Mouse (Mus musculus) testis, adult 2 months (tissue): ENCODE results near the gene Rapgef3. TPM values are rescaled to one million over a fixed set of nuclear protein-coding genes. Genes with fewer than 3 reads are reported as not detected.

Source experiments
- H3K27ac ChIP-seq: fragments of 200-500 bp; 2 replicates; pipeline ENCODE4 v1.5.1; 2012; ENCODE audit warnings: low read depth, low read length; ENCODE audit not compliant: control insufficient read depth, insufficient read depth
- H3K27me3 ChIP-seq: fragments of 200-500 bp; 2 replicates; pipeline ENCODE4 v1.6.1; 2012; ENCODE audit warnings: mild to moderate bottlenecking, low read length, moderate library complexity; ENCODE audit not compliant: control insufficient read depth, insufficient read depth
- H3K36me3 ChIP-seq: fragments of 200-500 bp; 2 replicates; pipeline ENCODE4 v1.6.1; 2012; ENCODE audit warnings: mild to moderate bottlenecking, low read length; ENCODE audit not compliant: control insufficient read depth, insufficient read depth
- H3K4me1 ChIP-seq: fragments of 200-500 bp; 2 replicates; pipeline ENCODE4 v1.6.1; 2012; ENCODE audit warnings: low read length; ENCODE audit not compliant: control insufficient read depth, insufficient read depth
- H3K4me3 ChIP-seq: fragments of 200-500 bp; 2 replicates; pipeline ENCODE4 v1.5.1; 2012; ENCODE audit warnings: low read depth, mild to moderate bottlenecking, low read length, moderate library complexity, mixed read lengths; ENCODE audit not compliant: control insufficient read depth
- CTCF ChIP-seq: fragments of 200-500 bp; IDR thresholded peaks from 2 replicates; pipeline ENCODE4 v1.5.1; 2012; ENCODE audit warnings: low read depth, mild to moderate bottlenecking, inconsistent platforms, low read length, moderate library complexity; ENCODE audit not compliant: control insufficient read depth, insufficient read depth, insufficient replicate concordance
- POLR2A ChIP-seq: fragments of 200-500 bp; IDR thresholded peaks from 2 replicates; pipeline ENCODE4 v1.6.1; 2012; ENCODE audit warnings: low read depth, mild to moderate bottlenecking, inconsistent platforms, low read length, moderate library complexity; ENCODE audit not compliant: control insufficient read depth
- polyA plus RNA-seq: library from polyadenylated mRNA; depleted of rRNA; stranded (reverse); fragments of >200 nt; gene quantifications from 2 replicates; pipeline ENCODE4 v1.2.3, GENCODE M21; 2012

Rapgef3 gene
- polyA plus RNA-seq, 1 experiment, result 16.1 TPM

GRCm38 (mm10) chr15:97801811-97802210 lies 34.0 kb upstream of the Rapgef3 start:
- TF ChIP-seq CTCF, result no peak
- TF ChIP-seq POLR2A, result no peak
- no peak overlapping the region for H3K27ac ChIP-seq
- no peaks in the 10 kb centered on the region for H3K27me3 ChIP-seq
- peaks cover 3% of the 10 kb centered on the region for H3K4me1 ChIP-seq
- H3K4me3 ChIP-seq, result no peak overlapping the region
- H3K36me3 ChIP-seq, result no peaks in the 10 kb centered on the region

GRCm38 (mm10) chr15:97800853-97801252 lies 33.1 kb upstream of the Rapgef3 start:
- no peak overlapping the region for H3K4me3 ChIP-seq
- no peaks in the 10 kb centered on the region for H3K36me3 ChIP-seq
- no peak overlapping the region for H3K27ac ChIP-seq
- no peaks in the 10 kb centered on the region for H3K27me3 ChIP-seq
- TF ChIP-seq CTCF, result no peak
- peaks cover 3% of the 10 kb centered on the region for H3K4me1 ChIP-seq

GRCm38 (mm10) chr15:97799446-97799845 lies 31.7 kb upstream of the Rapgef3 start:
- Histone ChIP-seq H3K4me1 (peaks cover 3% of the 10 kb centered on the region), H3K4me3 (no peak overlapping the region), H3K27ac (no peak overlapping the region), H3K36me3 (no peaks in the 10 kb centered on the region), H3K27me3 (no peaks in the 10 kb centered on the region)
- TF ChIP-seq POLR2A (no peak), CTCF (no peak)

GRCm38 (mm10) chr15:97798134-97798533 lies 30.4 kb upstream of the Rapgef3 start:
- peak overlapping the region; percentile 37; the same call in 1 of the 2 replicates for H3K27ac ChIP-seq
- peaks cover 3% of the 10 kb centered on the region for H3K4me1 ChIP-seq
- H3K36me3 ChIP-seq, result no peaks in the 10 kb centered on the region
- no peak for TF ChIP-seq POLR2A
- TF ChIP-seq CTCF, result no peak
- H3K4me3 ChIP-seq, result no peak overlapping the region
- no peaks in the 10 kb centered on the region for H3K27me3 ChIP-seq

GRCm38 (mm10) chr15:97796674-97797310 lies 29.0 kb upstream of the Rapgef3 start:
- TF ChIP-seq CTCF (no peak), POLR2A (no peak)
- no peaks in the 10 kb centered on the region for H3K27me3 ChIP-seq
- no peaks in the 10 kb centered on the region for H3K36me3 ChIP-seq
- H3K4me1 ChIP-seq, result peaks cover 3% of the 10 kb centered on the region
- no peak overlapping the region for H3K4me3 ChIP-seq
- no peak overlapping the region for H3K27ac ChIP-seq

- Histone ChIP-seq H3K4me1 (peaks cover 3% of the 10 kb centered on the region), H3K36me3 (no peaks in the 10 kb centered on the region), H3K27ac (no peak overlapping the region), H3K27me3 (no peaks in the 10 kb centered on the region), H3K4me3 (no peak overlapping the region)
- no peak for TF ChIP-seq POLR2A
- no peak for TF ChIP-seq CTCF
Observed at GRCm38 (mm10) chr15:97795559-97796235, 27.9 kb upstream of the Rapgef3 start.

GRCm38 (mm10) chr15:97794268-97794667 lies 26.5 kb upstream of the Rapgef3 start:
- no peaks in the 10 kb centered on the region for H3K36me3 ChIP-seq
- no peaks in the 10 kb centered on the region for H3K27me3 ChIP-seq
- peaks cover 7% of the 10 kb centered on the region for H3K4me1 ChIP-seq
- no peak overlapping the region for H3K4me3 ChIP-seq
- TF ChIP-seq POLR2A (no peak), CTCF (peak; percentile 14; the same call in 1 of the 2 replicates)
- H3K27ac ChIP-seq, result no peak overlapping the region
